Mouse (Mus musculus): ENCODE data around the gene Bud23. TPM values are rescaled to one million over a fixed set of nuclear protein-coding genes. Genes with fewer than 3 reads are reported as not detected.
"Not testable (repeated sequence)": the region's sequence is repeated elsewhere in the genome, so short reads cannot be mapped to it uniquely, and the experiment has no call there.

The Bud23 gene
- polyA plus RNA-seq, 1 experiment from 2014 or later: 43.0 TPM

GRCm38 (mm10) chr5:135049268-135049667 lies 15.5 kb downstream of the Bud23 start:
- H3K36me3 ChIP-seq (ENCODE audit: control insufficient read depth, insufficient read depth); H3K9me3 ChIP-seq (replicated peaks; ENCODE audit: control insufficient read depth, low read length): not testable (repeated sequence)
- WGBS (ENCODE audit: insufficient replicate concordance): 85% methylated on average over 6 of the region's 6 CpGs

GRCm38 (mm10) chr5:135048539-135048938 lies 16.2 kb downstream of the Bud23 start:
- H3K27me3 ChIP-seq (ENCODE audit: control insufficient read depth, insufficient read depth, low read depth, low read length): no peaks in the 10 kb centered on the region
- no peaks in the 10 kb centered on the region; the same call in 1 of the 2 replicates for H3K36me3 ChIP-seq (ENCODE audit: control insufficient read depth, insufficient read depth)
- no peaks in the 10 kb centered on the region for H3K4me1 ChIP-seq (ENCODE audit: control insufficient read depth, low read depth, low read length)
- H3K9ac ChIP-seq (ENCODE audit: low read depth, low read length): no peak overlapping the region
- no peaks in the 10 kb centered on the region for H3K9me3 ChIP-seq (replicated peaks; ENCODE audit: control insufficient read depth, low read length)
- H3K4me3 ChIP-seq (ENCODE audit: low read depth, low read length): no peak overlapping the region
- H3K4me2 ChIP-seq (ENCODE audit: low read depth, low read length): no peak overlapping the region
- 80% methylated on average over 5 of the region's 5 CpGs for WGBS (ENCODE audit: insufficient replicate concordance)
- H3K27ac ChIP-seq (ENCODE audit: low read length): no peak overlapping the region
- no peak for ATAC-seq (ENCODE audit: low read depth)

More at GRCm38 (mm10) chr5:135049268-135049667, 15.5 kb downstream of the Bud23 start:
- H3K27me3 ChIP-seq (ENCODE audit: control insufficient read depth, insufficient read depth, low read depth, low read length); ATAC-seq (ENCODE audit: low read depth); H3K4me2 ChIP-seq (ENCODE audit: low read depth, low read length); H3K9ac ChIP-seq (ENCODE audit: low read depth, low read length); H3K4me3 ChIP-seq (ENCODE audit: low read depth, low read length); H3K4me1 ChIP-seq (ENCODE audit: control insufficient read depth, low read depth, low read length); H3K27ac ChIP-seq (ENCODE audit: low read length): not testable (repeated sequence)

GRCm38 (mm10) chr5:135044575-135044974 lies 20.2 kb downstream of the Bud23 start:
- no peak overlapping the region for H3K9ac ChIP-seq (ENCODE audit: low read depth, low read length)
- H3K9me3 ChIP-seq (replicated peaks; ENCODE audit: control insufficient read depth, low read length): no peaks in the 10 kb centered on the region
- no peak overlapping the region for H3K27ac ChIP-seq (ENCODE audit: low read length)
- no peak overlapping the region for H3K4me3 ChIP-seq (ENCODE audit: low read depth, low read length)
- H3K4me2 ChIP-seq (ENCODE audit: low read depth, low read length): no peak overlapping the region
- no peaks in the 10 kb centered on the region for H3K27me3 ChIP-seq (ENCODE audit: control insufficient read depth, insufficient read depth, low read depth, low read length)
- H3K4me1 ChIP-seq (ENCODE audit: control insufficient read depth, low read depth, low read length): peaks cover 18% of the 10 kb centered on the region
- H3K36me3 ChIP-seq (ENCODE audit: control insufficient read depth, insufficient read depth): no peaks in the 10 kb centered on the region
- ATAC-seq (ENCODE audit: low read depth): no peak
- WGBS (ENCODE audit: insufficient replicate concordance): 64% methylated on average over 3 of the region's 3 CpGs

- no peak overlapping the region for H3K27ac ChIP-seq (ENCODE audit: low read length)
- H3K36me3 ChIP-seq (ENCODE audit: control insufficient read depth, insufficient read depth): no peaks in the 10 kb centered on the region
- no peak overlapping the region for H3K9ac ChIP-seq (ENCODE audit: low read depth, low read length)
- no peaks in the 10 kb centered on the region for H3K9me3 ChIP-seq (replicated peaks; ENCODE audit: control insufficient read depth, low read length)
- peak overlapping the region; percentile 15 for H3K4me3 ChIP-seq (ENCODE audit: low read depth, low read length)
- ATAC-seq (ENCODE audit: low read depth): peak; percentile 75
- H3K27me3 ChIP-seq (ENCODE audit: control insufficient read depth, insufficient read depth, low read depth, low read length): no peaks in the 10 kb centered on the region
- H3K4me2 ChIP-seq (ENCODE audit: low read depth, low read length): peak overlapping the region; percentile 15
- 46% methylated on average over 21 of the region's 21 CpGs for WGBS (ENCODE audit: insufficient replicate concordance)
- peaks cover 18% of the 10 kb centered on the region for H3K4me1 ChIP-seq (ENCODE audit: control insufficient read depth, low read depth, low read length)
Observed at GRCm38 (mm10) chr5:135042105-135042788, 22.5 kb downstream of the Bud23 start.

GRCm38 (mm10) chr5:135040777-135041176 lies 24.0 kb downstream of the Bud23 start:
- H3K27me3 ChIP-seq (ENCODE audit: control insufficient read depth, insufficient read depth, low read depth, low read length): no peaks in the 10 kb centered on the region
- H3K4me1 ChIP-seq (ENCODE audit: control insufficient read depth, low read depth, low read length): peaks cover 24% of the 10 kb centered on the region
- no peak overlapping the region for H3K9ac ChIP-seq (ENCODE audit: low read depth, low read length)
- no peak overlapping the region for H3K4me2 ChIP-seq (ENCODE audit: low read depth, low read length)
- no peaks in the 10 kb centered on the region for H3K9me3 ChIP-seq (replicated peaks; ENCODE audit: control insufficient read depth, low read length)
- no peaks in the 10 kb centered on the region for H3K36me3 ChIP-seq (ENCODE audit: control insufficient read depth, insufficient read depth)
- no peak overlapping the region for H3K27ac ChIP-seq (ENCODE audit: low read length)
- 38% methylated on average over 11 of the region's 11 CpGs for WGBS (ENCODE audit: insufficient replicate concordance)
- no peak for ATAC-seq (ENCODE audit: low read depth)
- H3K4me3 ChIP-seq (ENCODE audit: low read depth, low read length): no peak overlapping the region

- Histone ChIP-seq H3K27me3 (ENCODE audit: control insufficient read depth, insufficient read depth, low read depth, low read length) (no peaks in the 10 kb centered on the region), H3K4me1 (ENCODE audit: control insufficient read depth, low read depth, low read length) (peaks cover 29% of the 10 kb centered on the region), H3K4me2 (ENCODE audit: low read depth, low read length) (no peak overlapping the region), H3K9ac (ENCODE audit: low read depth, low read length) (no peak overlapping the region), H3K36me3 (ENCODE audit: control insufficient read depth, insufficient read depth) (no peaks in the 10 kb centered on the region), H3K27ac (ENCODE audit: low read length) (no peak overlapping the region), H3K9me3 (replicated peaks; ENCODE audit: control insufficient read depth, low read length) (no peaks in the 10 kb centered on the region), H3K4me3 (ENCODE audit: low read depth, low read length) (no peak overlapping the region)
- WGBS (ENCODE audit: insufficient replicate concordance): 37% methylated on average over 6 of the region's 6 CpGs
- ATAC-seq (ENCODE audit: low read depth): no peak
Observed at GRCm38 (mm10) chr5:135040059-135040458, 24.7 kb downstream of the Bud23 start.

- no peaks in the 10 kb centered on the region for H3K36me3 ChIP-seq (ENCODE audit: control insufficient read depth, insufficient read depth)
- WGBS (ENCODE audit: insufficient replicate concordance): 40% methylated on average over 9 of the region's 9 CpGs
- ATAC-seq (ENCODE audit: low read depth): no peak
- H3K9ac ChIP-seq (ENCODE audit: low read depth, low read length): no peak overlapping the region
- no peak overlapping the region for H3K27ac ChIP-seq (ENCODE audit: low read length)
- no peaks in the 10 kb centered on the region for H3K9me3 ChIP-seq (replicated peaks; ENCODE audit: control insufficient read depth, low read length)
- H3K4me1 ChIP-seq (ENCODE audit: control insufficient read depth, low read depth, low read length): peaks cover 29% of the 10 kb centered on the region
- no peaks in the 10 kb centered on the region for H3K27me3 ChIP-seq (ENCODE audit: control insufficient read depth, insufficient read depth, low read depth, low read length)
- no peak overlapping the region for H3K4me2 ChIP-seq (ENCODE audit: low read depth, low read length)
- H3K4me3 ChIP-seq (ENCODE audit: low read depth, low read length): no peak overlapping the region
Observed at GRCm38 (mm10) chr5:135039541-135039940, 25.2 kb downstream of the Bud23 start.

GRCm38 (mm10) chr5:135037946-135038345 lies 26.8 kb downstream of the Bud23 start:
- no peak overlapping the region for H3K4me2 ChIP-seq (ENCODE audit: low read depth, low read length)
- no peaks in the 10 kb centered on the region for H3K9me3 ChIP-seq (replicated peaks; ENCODE audit: control insufficient read depth, low read length)
- ATAC-seq (ENCODE audit: low read depth): no peak
- no peaks in the 10 kb centered on the region for H3K27me3 ChIP-seq (ENCODE audit: control insufficient read depth, insufficient read depth, low read depth, low read length)
- H3K4me1 ChIP-seq (ENCODE audit: control insufficient read depth, low read depth, low read length): peaks cover 29% of the 10 kb centered on the region
- no peak overlapping the region for H3K27ac ChIP-seq (ENCODE audit: low read length)
- no peak overlapping the region for H3K9ac ChIP-seq (ENCODE audit: low read depth, low read length)
- no peak overlapping the region for H3K4me3 ChIP-seq (ENCODE audit: low read depth, low read length)
- H3K36me3 ChIP-seq (ENCODE audit: control insufficient read depth, insufficient read depth): no peaks in the 10 kb centered on the region
- 57% methylated on average over 3 of the region's 3 CpGs for WGBS (ENCODE audit: insufficient replicate concordance)

- H3K9ac ChIP-seq (ENCODE audit: low read depth, low read length): no peak overlapping the region
- peak overlapping the region; percentile 35; the same call in 1 of the 2 replicates for H3K27ac ChIP-seq (ENCODE audit: low read length)
Observed at GRCm38 (mm10) chr5:135035608-135036359, 29.0 kb downstream of the Bud23 start.

More at GRCm38 (mm10) chr5:135035608-135036359, 29.0 kb downstream of the Bud23 start:
- H3K4me1 ChIP-seq (ENCODE audit: control insufficient read depth, low read depth, low read length): peaks cover 20% of the 10 kb centered on the region
- ATAC-seq (ENCODE audit: low read depth): peak; percentile 87
- H3K4me2 ChIP-seq (ENCODE audit: low read depth, low read length): peak overlapping the region; percentile 22; the same call in 1 of the 2 replicates
- H3K27me3 ChIP-seq (ENCODE audit: control insufficient read depth, insufficient read depth, low read depth, low read length): no peaks in the 10 kb centered on the region
- 59% methylated on average over 18 of the region's 18 CpGs for WGBS (ENCODE audit: insufficient replicate concordance)
- H3K9me3 ChIP-seq (replicated peaks; ENCODE audit: control insufficient read depth, low read length): no peaks in the 10 kb centered on the region
- H3K36me3 ChIP-seq (ENCODE audit: control insufficient read depth, insufficient read depth): no peaks in the 10 kb centered on the region
- no peak overlapping the region for H3K4me3 ChIP-seq (ENCODE audit: low read depth, low read length)
